Mouse (Mus musculus): ENCODE measurements at regions not wholly inside any gene's neighbourhood (a gene's known extent, or its start where the extent isn't known, plus 50 kb on each side); places are given as distances from the start of the nearest gene placed in this dataset.
A peak's percentile ranks its signal among the peaks of the same experiment; 100 is the strongest.

DNA sequence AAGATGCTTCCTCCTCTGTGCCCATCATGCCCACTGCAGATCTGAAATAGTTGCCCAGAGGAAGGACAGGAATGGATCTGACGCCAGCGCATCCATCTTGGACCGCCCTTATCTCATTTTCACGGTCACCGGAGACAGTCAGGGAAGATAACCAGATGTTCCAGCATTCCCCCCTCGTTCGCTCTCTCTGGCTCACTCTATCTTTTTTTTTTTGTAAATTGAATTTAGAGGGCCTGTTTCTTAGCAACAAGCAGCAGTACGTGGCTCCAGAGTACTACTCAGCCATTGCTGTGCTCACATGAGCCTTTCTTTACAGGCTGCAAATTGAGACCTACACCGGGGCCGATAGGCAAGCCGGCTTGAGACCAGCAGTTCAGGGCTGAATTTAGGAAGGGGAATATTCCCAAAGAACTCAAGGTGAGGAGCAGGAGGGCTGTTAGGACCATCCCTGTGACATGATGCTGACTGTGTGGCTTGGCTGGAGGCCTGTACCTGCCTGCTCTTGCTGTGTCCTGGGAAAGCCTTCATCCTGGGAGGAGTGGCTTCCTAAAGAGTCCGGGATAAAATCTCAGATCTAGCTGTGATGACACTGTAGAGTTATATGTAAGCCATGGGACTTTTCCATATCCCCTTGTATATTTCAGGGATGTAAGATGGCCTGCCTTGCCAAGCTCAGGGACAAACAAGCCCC lies 100.2 kb downstream of the Rps24 start:
- ATAC-seq (replicated peaks; ENCODE audit: low FRiP score, low TSS enrichment, low read depth) = no peak
- Histone ChIP-seq H3K9me3 (ENCODE audit: control insufficient read depth, low read length) (no peaks in the 10 kb centered on the region), H3K27me3 (replicated peaks; ENCODE audit: control insufficient read depth, insufficient read depth, low read length) (no peaks in the 10 kb centered on the region), H3K27ac (ENCODE audit: low read depth) (peak overlapping the region; percentile 39), H3K9ac (ENCODE audit: low read length) (no peak overlapping the region), H3K4me3 (ENCODE audit: low read depth, low read length) (no peak overlapping the region), H3K4me2 (ENCODE audit: low read length) (no peak overlapping the region), H3K4me1 (replicated peaks; ENCODE audit: control insufficient read depth, insufficient read depth, low read length) (no peaks in the 10 kb centered on the region), H3K36me3 (ENCODE audit: control insufficient read depth, insufficient read depth, low read length) (no peaks in the 10 kb centered on the region)
- 68% methylated on average over 12 of the region's 12 CpGs for WGBS
- no peak for DNase-seq (ENCODE audit: low spot score)

DNA sequence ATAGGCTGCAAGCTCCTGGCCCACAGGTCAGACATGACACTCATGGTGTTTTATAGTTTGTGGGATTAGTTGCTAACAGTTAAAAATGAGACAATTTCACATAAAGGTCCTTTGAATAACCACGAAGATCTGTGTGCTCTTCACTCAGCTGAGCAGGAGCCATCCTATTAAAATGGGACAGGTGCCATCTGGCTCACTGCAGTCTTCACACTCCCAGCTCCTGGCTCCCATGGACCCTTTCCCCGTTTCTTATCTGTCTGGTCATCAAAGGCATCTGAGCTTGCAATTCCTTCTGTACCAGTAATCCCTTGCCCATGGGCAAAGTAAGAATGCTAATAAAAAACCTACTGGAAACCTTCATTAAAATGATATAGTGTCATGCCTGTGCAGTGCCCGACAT lies 101.1 kb downstream of the Rps24 start:
- DNase-seq (ENCODE audit: low spot score) (no peak), ATAC-seq (replicated peaks; ENCODE audit: low FRiP score, low TSS enrichment, low read depth) (no peak)
- H3K9ac ChIP-seq (ENCODE audit: low read length) = no peak overlapping the region
- H3K4me3 ChIP-seq (ENCODE audit: low read depth, low read length) = no peak overlapping the region
- H3K27me3 ChIP-seq (replicated peaks; ENCODE audit: control insufficient read depth, insufficient read depth, low read length) = no peaks in the 10 kb centered on the region
- no peak overlapping the region; the same call in 1 of the 2 replicates for H3K4me2 ChIP-seq (ENCODE audit: low read length)
- no peaks in the 10 kb centered on the region for H3K4me1 ChIP-seq (replicated peaks; ENCODE audit: control insufficient read depth, insufficient read depth, low read length)
- 57% methylated on average over 3 of the region's 3 CpGs for WGBS
- H3K36me3 ChIP-seq (ENCODE audit: control insufficient read depth, insufficient read depth, low read length) = no peaks in the 10 kb centered on the region
- H3K27ac ChIP-seq (ENCODE audit: low read depth) = no peak overlapping the region
- H3K9me3 ChIP-seq (ENCODE audit: control insufficient read depth, low read length) = no peaks in the 10 kb centered on the region

DNA sequence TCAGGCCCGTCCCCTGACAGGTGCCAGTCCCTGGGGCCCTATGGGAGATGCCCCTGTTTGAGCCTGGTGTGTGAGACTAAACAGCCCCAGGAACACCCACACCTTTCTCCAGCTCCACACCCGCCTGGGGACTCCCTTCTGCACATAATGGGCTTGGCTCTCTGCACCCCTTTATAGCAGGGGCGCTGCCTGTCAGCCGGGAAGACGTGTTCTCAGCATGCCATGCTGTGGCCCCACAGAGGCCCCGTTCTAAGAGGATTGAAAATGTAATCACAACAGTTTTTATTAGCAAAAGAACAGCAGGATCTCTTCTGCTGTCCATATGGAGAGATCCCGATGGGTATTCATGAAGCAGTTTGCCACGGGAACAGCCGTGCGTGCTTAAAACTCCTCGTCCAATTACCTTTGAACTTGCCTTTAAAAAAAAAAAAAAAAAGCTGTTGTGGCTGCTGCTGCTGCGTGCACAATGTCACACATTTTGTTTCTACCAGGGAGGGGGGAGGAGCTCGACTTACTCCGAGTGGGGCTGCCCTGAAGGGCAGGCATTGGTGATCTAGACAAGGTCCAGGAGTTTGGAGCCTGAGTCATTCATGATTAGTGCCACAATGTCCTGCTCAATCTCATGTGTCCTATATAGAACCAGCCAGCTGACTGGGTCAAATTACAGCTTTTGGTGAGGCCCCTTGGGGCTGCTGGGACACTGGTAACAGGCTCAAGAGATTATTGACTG lies 119.7 kb downstream of the Rps24 start:
- no peak overlapping the region for H3K27ac ChIP-seq (ENCODE audit: low read depth)
- no peaks in the 10 kb centered on the region for H3K9me3 ChIP-seq (ENCODE audit: control insufficient read depth, low read length)
- no peak overlapping the region for H3K9ac ChIP-seq (ENCODE audit: low read length)
- no peak overlapping the region for H3K4me3 ChIP-seq (ENCODE audit: low read depth, low read length)
- H3K36me3 ChIP-seq (ENCODE audit: control insufficient read depth, insufficient read depth, low read length) = no peaks in the 10 kb centered on the region
- WGBS = 39% methylated on average over 14 of the region's 14 CpGs
- DNase-seq (ENCODE audit: low spot score) (no peak), ATAC-seq (replicated peaks; ENCODE audit: low FRiP score, low TSS enrichment, low read depth) (no peak)
- no peaks in the 10 kb centered on the region for H3K27me3 ChIP-seq (replicated peaks; ENCODE audit: control insufficient read depth, insufficient read depth, low read length)
- no peak overlapping the region for H3K4me2 ChIP-seq (ENCODE audit: low read length)
- H3K4me1 ChIP-seq (replicated peaks; ENCODE audit: control insufficient read depth, insufficient read depth, low read length) = peaks cover 9% of the 10 kb centered on the region; the same call in 1 of the 2 replicates

DNA sequence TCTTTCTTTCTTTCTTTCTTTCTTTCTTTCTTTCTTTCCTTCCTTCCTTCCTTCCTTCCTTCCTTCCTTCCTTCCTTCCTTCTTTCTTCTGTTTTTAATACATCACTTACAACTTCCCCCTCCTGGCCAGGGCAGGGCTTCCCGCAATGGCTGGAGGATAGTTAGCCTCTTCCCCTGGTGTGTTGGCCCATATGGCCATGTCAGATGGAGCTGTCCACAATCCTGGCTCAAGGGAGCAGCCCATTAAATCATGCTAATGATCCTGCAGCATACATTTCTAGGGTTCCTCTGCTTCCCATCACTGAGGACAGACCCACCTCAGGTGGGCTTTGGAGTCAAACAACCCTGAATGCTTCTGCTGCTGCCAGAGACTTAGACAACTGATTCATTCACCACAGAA lies 121.4 kb downstream of the Rps24 start:
- 86% methylated on average over 1 of the region's 1 CpGs for WGBS
- H3K4me2 ChIP-seq (ENCODE audit: low read length) = no peak overlapping the region
- no peak overlapping the region for H3K4me3 ChIP-seq (ENCODE audit: low read depth, low read length)
- DNase-seq (ENCODE audit: low spot score) = no peak
- no peak overlapping the region for H3K9ac ChIP-seq (ENCODE audit: low read length)
- peaks cover 9% of the 10 kb centered on the region; the same call in 1 of the 2 replicates for H3K4me1 ChIP-seq (replicated peaks; ENCODE audit: control insufficient read depth, insufficient read depth, low read length)
- no peaks in the 10 kb centered on the region for H3K36me3 ChIP-seq (ENCODE audit: control insufficient read depth, insufficient read depth, low read length)
- H3K27me3 ChIP-seq (replicated peaks; ENCODE audit: control insufficient read depth, insufficient read depth, low read length) = no peaks in the 10 kb centered on the region
- no peak overlapping the region for H3K27ac ChIP-seq (ENCODE audit: low read depth)
- H3K9me3 ChIP-seq (ENCODE audit: control insufficient read depth, low read length) = no peaks in the 10 kb centered on the region
- no peak for ATAC-seq (replicated peaks; ENCODE audit: low FRiP score, low TSS enrichment, low read depth)

DNA sequence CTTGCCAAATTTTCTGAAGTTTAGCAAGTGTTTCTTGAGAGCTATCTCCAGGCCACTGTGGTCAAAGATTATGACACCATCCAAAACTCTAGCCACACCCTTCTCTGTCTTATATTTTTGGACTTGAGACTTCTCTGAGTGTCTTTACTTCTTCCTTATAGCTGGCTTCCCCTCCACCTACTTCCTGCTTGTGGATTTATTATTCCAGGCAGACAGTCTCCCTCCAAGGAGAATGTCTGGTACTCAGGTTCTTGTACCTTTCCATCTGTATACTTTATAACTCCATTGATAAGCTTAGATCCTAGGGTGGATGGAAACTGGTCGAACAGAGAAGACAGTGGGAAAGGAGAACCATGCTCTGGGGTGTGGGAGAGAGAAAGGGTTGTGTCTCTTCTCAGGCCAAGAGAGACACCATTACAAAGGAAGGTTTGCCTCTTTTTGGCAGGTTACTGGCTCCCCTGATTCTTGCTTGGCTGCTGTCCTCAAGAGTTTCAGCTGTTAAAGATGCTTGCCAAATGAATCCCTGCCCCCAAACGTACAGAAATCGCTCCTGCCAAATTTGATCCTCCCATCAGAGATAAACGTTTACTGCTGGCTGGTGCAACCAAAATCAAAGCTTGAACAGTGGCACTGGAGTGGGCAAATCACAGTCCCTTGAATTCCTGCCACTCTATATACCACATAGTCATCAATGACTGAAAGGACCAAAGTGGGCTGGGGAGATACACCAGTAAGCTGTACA lies 125.5 kb downstream of the Rps24 start:
- H3K27ac ChIP-seq (ENCODE audit: low read depth) = no peak overlapping the region
- WGBS = 47% methylated on average over 4 of the region's 4 CpGs
- H3K9ac ChIP-seq (ENCODE audit: low read length) = no peak overlapping the region
- H3K27me3 ChIP-seq (replicated peaks; ENCODE audit: control insufficient read depth, insufficient read depth, low read length) = no peaks in the 10 kb centered on the region
- no peaks in the 10 kb centered on the region for H3K9me3 ChIP-seq (ENCODE audit: control insufficient read depth, low read length)
- ATAC-seq (replicated peaks; ENCODE audit: low FRiP score, low TSS enrichment, low read depth) (no peak), DNase-seq (ENCODE audit: low spot score) (no peak)
- H3K4me3 ChIP-seq (ENCODE audit: low read depth, low read length) = no peak overlapping the region
- H3K4me1 ChIP-seq (replicated peaks; ENCODE audit: control insufficient read depth, insufficient read depth, low read length) = no peaks in the 10 kb centered on the region; the same call in 1 of the 2 replicates
- H3K36me3 ChIP-seq (ENCODE audit: control insufficient read depth, insufficient read depth, low read length) = no peaks in the 10 kb centered on the region
- H3K4me2 ChIP-seq (ENCODE audit: low read length) = no peak overlapping the region

DNA sequence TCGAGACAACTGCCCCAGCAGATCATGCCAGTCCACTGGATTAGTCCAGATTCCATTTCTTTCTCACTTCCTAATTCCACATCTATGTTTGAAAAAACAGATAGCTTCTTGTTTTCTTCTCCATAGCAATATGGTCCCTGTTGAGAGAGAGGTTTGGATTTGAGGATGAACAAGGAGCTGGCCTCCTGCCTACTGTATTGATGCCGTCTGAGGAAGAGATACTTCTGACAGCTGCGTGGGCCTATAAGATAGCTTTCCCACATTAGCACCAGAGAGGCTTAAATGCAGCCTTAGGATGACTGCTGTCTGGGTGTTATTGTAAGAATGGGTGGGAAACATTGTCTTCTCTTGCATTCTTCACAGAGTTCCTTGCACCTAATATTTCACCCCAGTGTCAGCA lies 128.9 kb downstream of the Rps24 start:
- H3K36me3 ChIP-seq (ENCODE audit: control insufficient read depth, insufficient read depth, low read length) = no peaks in the 10 kb centered on the region
- H3K4me1 ChIP-seq (replicated peaks; ENCODE audit: control insufficient read depth, insufficient read depth, low read length) = no peaks in the 10 kb centered on the region; the same call in 1 of the 2 replicates
- no peak overlapping the region for H3K27ac ChIP-seq (ENCODE audit: low read depth)
- no peak overlapping the region for H3K9ac ChIP-seq (ENCODE audit: low read length)
- H3K27me3 ChIP-seq (replicated peaks; ENCODE audit: control insufficient read depth, insufficient read depth, low read length) = no peaks in the 10 kb centered on the region
- no peak overlapping the region for H3K4me2 ChIP-seq (ENCODE audit: low read length)
- H3K9me3 ChIP-seq (ENCODE audit: control insufficient read depth, low read length) = no peaks in the 10 kb centered on the region
- WGBS = 92% methylated on average over 3 of the region's 3 CpGs
- no peak for DNase-seq (ENCODE audit: low spot score)
- no peak for ATAC-seq (replicated peaks; ENCODE audit: low FRiP score, low TSS enrichment, low read depth)
- no peak overlapping the region for H3K4me3 ChIP-seq (ENCODE audit: low read depth, low read length)

DNA sequence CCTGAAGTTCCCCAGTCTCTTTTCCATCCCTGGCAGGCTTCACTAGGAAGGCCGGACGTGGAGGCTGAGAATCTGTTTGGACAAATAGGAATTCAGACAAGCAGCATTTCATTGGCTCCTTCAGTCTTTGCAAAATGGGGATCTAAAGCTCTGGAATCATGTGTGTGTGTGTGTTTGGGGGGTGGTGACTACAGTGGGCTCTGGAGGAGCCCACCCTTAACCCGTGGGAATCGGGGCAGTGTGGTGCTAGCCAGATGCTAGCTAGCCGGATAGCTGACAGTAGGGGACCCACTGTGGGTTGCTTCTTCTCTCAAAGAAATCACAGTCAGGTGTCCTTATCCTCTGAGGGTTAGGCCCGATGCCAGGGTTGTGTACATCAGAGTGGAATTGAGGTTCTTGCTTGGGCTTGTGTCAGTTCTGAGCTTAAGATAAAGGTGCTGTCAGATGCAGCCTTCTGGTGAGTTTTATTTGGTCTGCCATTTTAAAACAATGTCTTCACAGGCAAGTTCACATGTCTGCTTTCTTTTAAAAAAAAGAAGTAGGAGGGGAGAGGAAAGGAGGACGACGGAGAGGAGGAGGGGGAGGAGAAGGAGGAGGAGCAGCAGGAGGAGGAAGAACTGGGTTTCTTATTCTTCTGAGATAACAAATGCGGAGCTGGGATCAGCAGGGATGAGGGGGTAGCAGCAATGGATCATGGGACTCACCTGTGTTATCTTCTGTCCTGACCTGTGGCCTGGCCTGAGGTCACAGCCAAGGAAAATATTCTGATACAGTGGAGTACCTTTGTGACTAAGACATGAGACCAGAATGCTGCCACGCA lies 129.6 kb downstream of the Rps24 start:
- Histone ChIP-seq H3K27ac (ENCODE audit: low read depth) (no peak overlapping the region), H3K4me1 (replicated peaks; ENCODE audit: control insufficient read depth, insufficient read depth, low read length) (no peaks in the 10 kb centered on the region; the same call in 1 of the 2 replicates), H3K36me3 (ENCODE audit: control insufficient read depth, insufficient read depth, low read length) (no peaks in the 10 kb centered on the region), H3K4me3 (ENCODE audit: low read depth, low read length) (no peak overlapping the region), H3K27me3 (replicated peaks; ENCODE audit: control insufficient read depth, insufficient read depth, low read length) (no peaks in the 10 kb centered on the region), H3K4me2 (ENCODE audit: low read length) (no peak overlapping the region), H3K9ac (ENCODE audit: low read length) (no peak overlapping the region), H3K9me3 (ENCODE audit: control insufficient read depth, low read length) (no peaks in the 10 kb centered on the region)
- DNase-seq (ENCODE audit: low spot score) (no peak), ATAC-seq (replicated peaks; ENCODE audit: low FRiP score, low TSS enrichment, low read depth) (no peak)
- 53% methylated on average over 10 of the region's 10 CpGs for WGBS

DNA sequence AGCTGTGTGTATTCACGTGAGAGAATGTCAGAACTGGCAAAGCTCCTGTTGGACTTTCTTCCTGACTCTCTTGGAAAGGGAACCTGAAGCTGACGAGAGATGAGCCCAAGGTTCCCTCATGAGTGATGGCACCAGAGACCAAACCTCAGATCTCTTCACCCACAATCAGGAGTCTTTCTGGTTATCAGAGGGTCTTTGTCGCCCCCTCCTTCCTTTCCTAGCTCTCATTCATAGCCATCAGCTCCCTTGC lies 130.1 kb downstream of the Rps24 start:
- H3K27me3 ChIP-seq (replicated peaks; ENCODE audit: control insufficient read depth, insufficient read depth, low read length) = no peaks in the 10 kb centered on the region
- 45% methylated on average over 3 of the region's 3 CpGs for WGBS
- H3K4me3 ChIP-seq (ENCODE audit: low read depth, low read length) = no peak overlapping the region
- ATAC-seq (replicated peaks; ENCODE audit: low FRiP score, low TSS enrichment, low read depth) (no peak), DNase-seq (ENCODE audit: low spot score) (no peak)
- H3K9ac ChIP-seq (ENCODE audit: low read length) = no peak overlapping the region
- no peaks in the 10 kb centered on the region for H3K9me3 ChIP-seq (ENCODE audit: control insufficient read depth, low read length)
- H3K27ac ChIP-seq (ENCODE audit: low read depth) = no peak overlapping the region
- H3K4me2 ChIP-seq (ENCODE audit: low read length) = no peak overlapping the region
- H3K4me1 ChIP-seq (replicated peaks; ENCODE audit: control insufficient read depth, insufficient read depth, low read length) = no peaks in the 10 kb centered on the region; the same call in 1 of the 2 replicates
- no peaks in the 10 kb centered on the region for H3K36me3 ChIP-seq (ENCODE audit: control insufficient read depth, insufficient read depth, low read length)

Data from intestine, embryonic 14.5 days (tissue).